9 mouse cellular contexts compared by ENCODE assay signal in the genomic region with DNA sequence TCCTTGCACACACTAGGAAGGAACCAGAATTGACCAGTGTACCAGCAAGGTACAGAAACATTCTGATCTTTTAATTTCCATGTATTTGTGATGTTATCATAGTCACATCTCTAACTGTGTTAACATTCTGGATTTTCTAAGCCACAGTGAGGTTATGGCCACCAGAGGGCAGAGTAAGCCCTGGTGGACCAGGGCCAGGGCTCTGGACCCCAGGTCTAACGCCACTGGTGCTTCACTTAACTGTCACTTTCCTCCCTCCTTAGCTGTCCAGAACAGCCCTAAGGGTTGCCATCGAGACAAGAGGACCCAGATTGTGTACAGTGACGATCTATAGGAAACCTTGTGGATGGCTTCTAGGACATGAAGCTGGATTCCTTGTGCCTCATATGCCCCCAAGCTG. TPM values are rescaled to one million over a fixed set of nuclear protein-coding genes. Genes with fewer than 3 reads are reported as not detected.
DNase-seq lines count a peak whose midpoint lies in the region; ATAC-seq and TF ChIP-seq lines count a peak whose summit lies in the region.
"Had no signal": no experiment of that assay in that cellular context is flagged by ENCODE, and none has a peak within 500 bp of the region (broad histone marks: within the 10 kb centered on the region; RNA-seq: fewer than 3 reads in every experiment).

No protein-coding gene starts in this region.

- no peak for TF ChIP-seq EP300 in CH12.LX (IDR thresholded peaks at IDR 0.05; ENCODE audit: low read length)

- TF ChIP-seq CTCF in layer of hippocampus, adult 2 months (conservative IDR thresholded peaks at IDR 0.05): peak; percentile 94
- peak; percentile 70 to 90 for TF ChIP-seq CTCF in CH12.LX (conservative IDR thresholded peaks at IDR 0.05 in 1 of 2, IDR thresholded peaks at IDR 0.05 in 1 of 2; ENCODE audit: low read depth in 2 of 2, low read length in 2 of 2)
- peak; percentile 56; the same call in 1 of the 2 replicates for TF ChIP-seq CTCF in olfactory bulb, adult 2 months (IDR thresholded peaks at IDR 0.05; ENCODE audit: insufficient read depth, low read depth, low read length)

- H3K4me3 ChIP-seq in layer of hippocampus, adult 2 months: no peak overlapping the region
- no peak overlapping the region for H3K4me3 ChIP-seq in CH12.LX (replicated peaks in 1 of 3; ENCODE audit: low read depth in 2 of 3, low read length in 2 of 3, poor library complexity in 1 of 3)
- no peak overlapping the region for H3K4me3 ChIP-seq in heart, embryonic 16.5 days (ENCODE audit: low read length)
- no peak overlapping the region for H3K4me3 ChIP-seq in limb, embryonic 10.5 days
- no peak overlapping the region for H3K4me3 ChIP-seq in olfactory bulb, adult 2 months (ENCODE audit: insufficient read depth, low read depth, low read length)
- no peak overlapping the region for H3K4me3 ChIP-seq in forebrain, embryonic 10.5 days
- H3K4me3 ChIP-seq: midbrain, embryonic 12.5 days had no signal

- H3K36me3 ChIP-seq in CH12.LX (replicated peaks in 1 of 2; ENCODE audit: control insufficient read depth in 1 of 2, insufficient read depth in 1 of 2, low read length in 1 of 2): peaks cover 48 to 81% of the 10 kb centered on the region in 2 experiments
- peaks cover 29% of the 10 kb centered on the region for H3K36me3 ChIP-seq in heart, embryonic 16.5 days (ENCODE audit: control insufficient read depth, insufficient read depth)
- H3K36me3 ChIP-seq in limb, embryonic 10.5 days: peaks cover 71% of the 10 kb centered on the region
- peaks cover 65% of the 10 kb centered on the region for H3K36me3 ChIP-seq in forebrain, embryonic 10.5 days (replicated peaks)

- no peak overlapping the region for H3K9ac ChIP-seq in CH12.LX (ENCODE audit: insufficient read depth, low read depth)
- no peak overlapping the region for H3K9ac ChIP-seq in heart, embryonic 16.5 days (ENCODE audit: low read length)
- H3K9ac ChIP-seq: midbrain, embryonic 12.5 days had no signal

- H3K4me1 ChIP-seq in CH12.LX (ENCODE audit: control insufficient read depth in 1 of 2, insufficient read depth in 2 of 2): peaks cover 0 to 35% of the 10 kb centered on the region in 2 experiments
- peaks cover 7% of the 10 kb centered on the region for H3K4me1 ChIP-seq in heart, embryonic 16.5 days (ENCODE audit: control insufficient read depth, insufficient read depth, low read length)
- peaks cover 20% of the 10 kb centered on the region for H3K4me1 ChIP-seq in limb, embryonic 10.5 days
- H3K4me1 ChIP-seq in olfactory bulb, adult 2 months (ENCODE audit: control insufficient read depth, insufficient read depth, low read length): peaks cover 2% of the 10 kb centered on the region
- H3K4me1 ChIP-seq in forebrain, embryonic 10.5 days: peaks cover 15% of the 10 kb centered on the region

- no peak overlapping the region for H3K4me2 ChIP-seq in CH12.LX (ENCODE audit: insufficient read depth, low read depth, poor library complexity, severe bottlenecking)
- no peak overlapping the region for H3K4me2 ChIP-seq in heart, embryonic 16.5 days (ENCODE audit: low read depth, low read length)
- H3K4me2 ChIP-seq: midbrain, embryonic 12.5 days had no signal

- WGBS in heart, embryonic 16.5 days: 26% methylated on average over 3 of the region's 3 CpGs
- WGBS in limb, embryonic 10.5 days: 48% methylated on average over 3 of the region's 3 CpGs
- 31% methylated on average over 3 of the region's 3 CpGs for WGBS in olfactory bulb, adult 2 months
- 55% methylated on average over 3 of the region's 3 CpGs for WGBS in forebrain, embryonic 10.5 days

- peak in 1 of 2 experiments; percentile 38 for DNase-seq in layer of hippocampus, adult 2 months (ENCODE audit: low spot score in 2 of 2)
- DNase-seq in layer of hippocampus, adult 9-10 months (ENCODE audit: low spot score): no peak
- DNase-seq in CH12.LX (ENCODE audit: extremely low read depth): peak; percentile 45
- DNase-seq in adrenal gland, postnatal 10 days: peak; percentile 75
- peak; percentile 54 for DNase-seq in limb, embryonic 10.5 days (ENCODE audit: low spot score)
- DNase-seq in forebrain, embryonic 10.5 days (ENCODE audit: extremely low spot score, low spot score): no peak

- TF ChIP-seq POLR2A in CH12.LX (IDR thresholded peaks at IDR 0.05; ENCODE audit: low read depth, low read length): no peak
- no peak for TF ChIP-seq POLR2A in olfactory bulb, adult 2 months (IDR thresholded peaks at IDR 0.05; ENCODE audit: insufficient read depth, low read depth, low read length)

- peak; percentile 20; the same call in 1 of the 2 replicates for ATAC-seq in heart, embryonic 16.5 days (replicated peaks; ENCODE audit: extremely low read depth, insufficient read depth, low FRiP score)

- H3K79me2 ChIP-seq in CH12.LX (replicated peaks; ENCODE audit: control insufficient read depth, extremely low read depth, insufficient read depth, poor library complexity, severe bottlenecking): peaks cover 11% of the 10 kb centered on the region

- H3K9me3 ChIP-seq in CH12.LX (replicated peaks; ENCODE audit: low read length): no peaks in the 10 kb centered on the region
- no peaks in the 10 kb centered on the region for H3K9me3 ChIP-seq in heart, embryonic 16.5 days (replicated peaks; ENCODE audit: control insufficient read depth, low read length)
- no peaks in the 10 kb centered on the region for H3K9me3 ChIP-seq in limb, embryonic 10.5 days (replicated peaks)
- H3K9me3 ChIP-seq in forebrain, embryonic 10.5 days: no peaks in the 10 kb centered on the region
- H3K9me3 ChIP-seq: midbrain, embryonic 12.5 days had no signal

- dilution Hi-C loops in CH12.LX (cut with MboI; ENCODE audit: extremely low pct_ligation_motif_present, extremely low pct_unique_long_range_greater_than_20kb, low sequenced_read_pairs): no loop called here

- TF ChIP-seq RAD21 in CH12.LX (IDR thresholded peaks at IDR 0.05; ENCODE audit: low read depth, low read length): peak; percentile 82

- in situ Hi-C loops in CH12.LX (cut with MboI; ENCODE audit: low pct_ligation_motif_present, low pct_unique_long_range_greater_than_20kb, low sequenced_read_pairs): loop anchor here (5.0 kb wide), 1 partner anchor 56 kb away; a partner anchor contains a TSS

- H3K27ac ChIP-seq in layer of hippocampus, adult 2 months: no peak overlapping the region
- no peak overlapping the region for H3K27ac ChIP-seq in CH12.LX (ENCODE audit: insufficient read depth, low read depth)
- H3K27ac ChIP-seq in heart, embryonic 16.5 days (ENCODE audit: low read length): no peak overlapping the region
- H3K27ac ChIP-seq in limb, embryonic 10.5 days: no peak overlapping the region
- no peak overlapping the region for H3K27ac ChIP-seq in olfactory bulb, adult 2 months (ENCODE audit: insufficient read depth, low read depth, low read length)
- no peak overlapping the region for H3K27ac ChIP-seq in forebrain, embryonic 10.5 days
- H3K27ac ChIP-seq: midbrain, embryonic 12.5 days had no signal

- no peaks in the 10 kb centered on the region for H3K27me3 ChIP-seq in CH12.LX (replicated peaks)
- no peaks in the 10 kb centered on the region for H3K27me3 ChIP-seq in heart, embryonic 16.5 days (ENCODE audit: control insufficient read depth, insufficient read depth, low read length)
- H3K27me3 ChIP-seq in limb, embryonic 10.5 days (ENCODE audit: low read depth, poor library complexity, severe bottlenecking): no peaks in the 10 kb centered on the region
- H3K27me3 ChIP-seq in forebrain, embryonic 10.5 days (ENCODE audit: poor library complexity, severe bottlenecking): no peaks in the 10 kb centered on the region
- H3K27me3 ChIP-seq: midbrain, embryonic 12.5 days had no signal

RNA-seq across cellular contexts. Expression of a gene that starts 5.6 kb away (rescaled TPM):
- 10 to 100 TPM; 34.9 to 38.1 TPM for total RNA-seq in layer of hippocampus, adult 2 months (2021)
- total RNA-seq in CH12.LX (2012; rRNA removed) (55.6 and 60.0 TPM in 2 replicates), CH12.LX (2014; rRNA removed) (38.7 and 39.6 TPM in 2 replicates)
- polyA plus RNA-seq in CH12.LX (2012; ENCODE audit: insufficient read length, low read depth): 159 and 177 TPM in 2 replicates
- total RNA-seq in adrenal gland, postnatal 10 days (2021): 10 to 100 TPM; 44.2 to 48.4 TPM
- polyA plus RNA-seq in heart, embryonic 16.5 days (2015; fragmentation: Nextera tagmentation; extraction: Ambion mirVana): 57.5 and 64.3 TPM in 2 replicates
- 151 and 155 TPM in 2 replicates for polyA plus RNA-seq in limb, embryonic 10.5 days (2016; fragmentation: Nextera tagmentation; extraction: Ambion mirVana)
- not detected in 2 replicates for polyA plus RNA-seq in olfactory bulb, adult 2 months (2012; ENCODE audit: insufficient read depth, insufficient read length, low replicate concordance, missing spikeins)
- 150 and 153 TPM in 2 replicates for polyA plus RNA-seq in forebrain, embryonic 10.5 days (2016; fragmentation: Nextera tagmentation; extraction: Ambion mirVana)

RNA-seq across cellular contexts. Expression of a gene that starts 5.8 kb away (rescaled TPM):
- 10 to 100 TPM; 75.1 to 78.3 TPM for total RNA-seq in layer of hippocampus, adult 2 months (2021)
- 50.5 and 52.9 TPM in 2 replicates for total RNA-seq in CH12.LX (2012; rRNA removed)
- 22.0 and 26.1 TPM in 2 replicates for total RNA-seq in CH12.LX (2014; rRNA removed)
- 35.2 and 44.1 TPM in 2 replicates for polyA plus RNA-seq in CH12.LX (2012; ENCODE audit: insufficient read length, low read depth)
- 10 to 100 TPM; 49.2 to 60.8 TPM for total RNA-seq in adrenal gland, postnatal 10 days (2021)
- polyA plus RNA-seq in heart, embryonic 16.5 days (2015; fragmentation: Nextera tagmentation; extraction: Ambion mirVana): 32.9 and 33.9 TPM in 2 replicates
- polyA plus RNA-seq in limb, embryonic 10.5 days (2016; fragmentation: Nextera tagmentation; extraction: Ambion mirVana): 57.5 and 65.0 TPM in 2 replicates
- not detected in 2 replicates for polyA plus RNA-seq in olfactory bulb, adult 2 months (2012; ENCODE audit: insufficient read depth, insufficient read length, low replicate concordance, missing spikeins)
- 58.0 and 58.3 TPM in 2 replicates for polyA plus RNA-seq in forebrain, embryonic 10.5 days (2016; fragmentation: Nextera tagmentation; extraction: Ambion mirVana)

RNA-seq across cellular contexts. Expression of a gene that starts 6.5 kb away (rescaled TPM):
- not detected for total RNA-seq in layer of hippocampus, adult 2 months (2021)
- total RNA-seq in CH12.LX (2012; rRNA removed): 0.25 and 0.34 TPM in 2 replicates
- total RNA-seq in CH12.LX (2014; rRNA removed): not detected in 2 replicates
- polyA plus RNA-seq in CH12.LX (2012; ENCODE audit: insufficient read length, low read depth): 3.4 and 5.9 TPM in 2 replicates
- 100 to 1,000 TPM; 158 to 363 TPM for total RNA-seq in adrenal gland, postnatal 10 days (2021)
- polyA plus RNA-seq in heart, embryonic 16.5 days (2015; fragmentation: Nextera tagmentation; extraction: Ambion mirVana): 1.7 and 2.5 TPM in 2 replicates
- 2.1 and 2.5 TPM in 2 replicates for polyA plus RNA-seq in limb, embryonic 10.5 days (2016; fragmentation: Nextera tagmentation; extraction: Ambion mirVana)
- polyA plus RNA-seq in olfactory bulb, adult 2 months (2012; ENCODE audit: insufficient read depth, insufficient read length, low replicate concordance, missing spikeins): not detected in 2 replicates
- polyA plus RNA-seq in forebrain, embryonic 10.5 days (2016; fragmentation: Nextera tagmentation; extraction: Ambion mirVana): 1.8 and 2.7 TPM in 2 replicates

RNA-seq across cellular contexts. Expression of a gene that starts 19.0 kb away (rescaled TPM):
- 10 to 100 TPM; 39.7 to 42.3 TPM for total RNA-seq in layer of hippocampus, adult 2 months (2021)
- total RNA-seq in CH12.LX (2012; rRNA removed): 16.3 and 17.2 TPM in 2 replicates
- 6.3 and 10.0 TPM in 2 replicates for total RNA-seq in CH12.LX (2014; rRNA removed)
- 26.9 and 31.6 TPM in 2 replicates for polyA plus RNA-seq in CH12.LX (2012; ENCODE audit: insufficient read length, low read depth)
- total RNA-seq in adrenal gland, postnatal 10 days (2021): 10 to 100 TPM; 45.1 to 52.2 TPM
- 37.7 and 38.6 TPM in 2 replicates for polyA plus RNA-seq in heart, embryonic 16.5 days (2015; fragmentation: Nextera tagmentation; extraction: Ambion mirVana)
- 77.5 and 83.5 TPM in 2 replicates for polyA plus RNA-seq in limb, embryonic 10.5 days (2016; fragmentation: Nextera tagmentation; extraction: Ambion mirVana)
- not detected in 2 replicates for polyA plus RNA-seq in olfactory bulb, adult 2 months (2012; ENCODE audit: insufficient read depth, insufficient read length, low replicate concordance, missing spikeins)
- 80.2 and 83.0 TPM in 2 replicates for polyA plus RNA-seq in forebrain, embryonic 10.5 days (2016; fragmentation: Nextera tagmentation; extraction: Ambion mirVana)

RNA-seq across cellular contexts. Expression of a gene that starts 19.1 kb away (rescaled TPM):
- 10 to 100 TPM; 55.5 to 61.3 TPM for total RNA-seq in layer of hippocampus, adult 2 months (2021)
- 27.7 and 32.9 TPM in 2 replicates for total RNA-seq in CH12.LX (2012; rRNA removed)
- 21.2 and 22.6 TPM in 2 replicates for total RNA-seq in CH12.LX (2014; rRNA removed)
- polyA plus RNA-seq in CH12.LX (2012; ENCODE audit: insufficient read length, low read depth): 37.1 and 41.3 TPM in 2 replicates
- 10 to 100 TPM; 31.8 to 33.0 TPM for total RNA-seq in adrenal gland, postnatal 10 days (2021)
- polyA plus RNA-seq in heart, embryonic 16.5 days (2015; fragmentation: Nextera tagmentation; extraction: Ambion mirVana): 17.1 and 24.4 TPM in 2 replicates
- 23.3 and 28.6 TPM in 2 replicates for polyA plus RNA-seq in limb, embryonic 10.5 days (2016; fragmentation: Nextera tagmentation; extraction: Ambion mirVana)
- polyA plus RNA-seq in olfactory bulb, adult 2 months (2012; ENCODE audit: insufficient read depth, insufficient read length, low replicate concordance, missing spikeins): not detected in 2 replicates
- polyA plus RNA-seq in forebrain, embryonic 10.5 days (2016; fragmentation: Nextera tagmentation; extraction: Ambion mirVana): 28.6 and 31.6 TPM in 2 replicates

Comparison
In these comparisons a context has a peak if more than half of its experiments do, and no peak if none do; other contexts are left out.
1. DNase-seq: peak in CH12.LX (single experiment), adrenal gland, postnatal 10 days (single experiment) and limb, embryonic 10.5 days (single experiment); none in layer of hippocampus, adult 9-10 months (single experiment) and forebrain, embryonic 10.5 days (single experiment).
2. RNA of a gene that starts 5.6 kb away (polyA plus RNA-seq): 159 to 177 TPM in CH12.LX, 151 to 155 TPM in limb, embryonic 10.5 days, 150 to 153 TPM in forebrain, embryonic 10.5 days and 57.5 to 64.3 TPM in heart, embryonic 16.5 days; not detected in olfactory bulb, adult 2 months; every median in the first group is over 10 times any median in the second.
3. Peak in every context shown above with its lines, with median percentiles within 50 percentile points of each other: CTCF ChIP-seq.